ENCODE assay signal across 8 mouse cellular contexts in genomic region chr16:94789958-94790357, GRCm38 (mm10).
A peak's percentile ranks its signal among the peaks of the same experiment; 100 is the strongest.
DNase-seq lines count a peak whose midpoint lies in the region; TF ChIP-seq lines count a peak whose summit lies in the region.

No protein-coding gene starts in this region.

- DNase-seq in heart, adult 18-20 months = peak; percentile 8 to 14
- no peak for DNase-seq in heart, embryonic 10.5 days (ENCODE audit: low spot score)
- no peak for DNase-seq in spleen, adult 2 months (ENCODE audit: low read depth in 1 of 2, low spot score in 2 of 2)
- DNase-seq in spleen, adult 12 weeks (ENCODE audit: low spot score) = no peak
- DNase-seq in embryo, embryonic 10 days (ENCODE audit: low spot score) = peak; percentile 39
- DNase-seq in splenic B cell, adult 2 months (ENCODE audit: low read depth, low spot score) = peak; percentile 16
- no peak for DNase-seq in spleen, postnatal 14 days (ENCODE audit: low spot score in 2 of 2)
- no peak for DNase-seq in layer of hippocampus, adult 11-12 months (ENCODE audit: low spot score)

- no peaks in the 10 kb centered on the region for H3K4me1 ChIP-seq in heart, embryonic 10.5 days
- H3K4me1 ChIP-seq in spleen, adult 2 months (ENCODE audit: control insufficient read depth, insufficient read depth, insufficient read length) = no peaks in the 10 kb centered on the region

- WGBS in heart, embryonic 10.5 days = 24% methylated on average over 6 of the region's 6 CpGs
- 45% methylated on average over 6 of the region's 6 CpGs for WGBS in spleen, adult 2 months

- no peaks in the 10 kb centered on the region for H3K36me3 ChIP-seq in heart, embryonic 10.5 days
- no peaks in the 10 kb centered on the region for H3K36me3 ChIP-seq in spleen, adult 2 months (ENCODE audit: control insufficient read depth, insufficient read depth, low read length)
- H3K36me3 ChIP-seq in splenic B cell, adult 2 months (ENCODE audit: control insufficient read depth, insufficient read depth, low read length, poor library complexity, severe bottlenecking) = no peaks in the 10 kb centered on the region

- no peak overlapping the region for H3K4me3 ChIP-seq in heart, embryonic 10.5 days
- H3K4me3 ChIP-seq in spleen, adult 2 months (ENCODE audit: extremely low read depth, insufficient read depth, insufficient read length) = no peak overlapping the region

- TF ChIP-seq CTCF in spleen, adult 2 months (IDR thresholded peaks at IDR 0.05; ENCODE audit: extremely low read depth, insufficient read depth, insufficient read length, insufficient replicate concordance) = peak; percentile 23; the same call in 1 of the 2 replicates

- no peak overlapping the region for H3K27ac ChIP-seq in heart, embryonic 10.5 days
- H3K27ac ChIP-seq in spleen, adult 2 months (ENCODE audit: insufficient read depth, low read length) = no peak overlapping the region

- H3K27me3 ChIP-seq in heart, embryonic 10.5 days (ENCODE audit: insufficient read depth, poor library complexity, severe bottlenecking) = peaks cover 12% of the 10 kb centered on the region; the same call in 1 of the 2 replicates
- H3K27me3 ChIP-seq in spleen, adult 2 months (ENCODE audit: control insufficient read depth, insufficient read depth, low read length) = no peaks in the 10 kb centered on the region
- no peaks in the 10 kb centered on the region for H3K27me3 ChIP-seq in splenic B cell, adult 2 months (ENCODE audit: control insufficient read depth, insufficient read depth, low read length, poor library complexity, severe bottlenecking)

- no peaks in the 10 kb centered on the region for H3K9me3 ChIP-seq in heart, embryonic 10.5 days

- TF ChIP-seq POLR2A in spleen, adult 2 months (IDR thresholded peaks at IDR 0.05; ENCODE audit: low read depth, low read length) = no peak

Comparison
In these comparisons a context has a peak if more than half of its experiments do, and no peak if none do; other contexts are left out.
1. DNase-seq: peak in heart, adult 18-20 months (2 of 2), embryo, embryonic 10 days (single experiment) and splenic B cell, adult 2 months (single experiment); none in heart, embryonic 10.5 days (single experiment), spleen, adult 2 months (0 of 2), spleen, adult 12 weeks (single experiment), spleen, postnatal 14 days (0 of 2) and layer of hippocampus, adult 11-12 months (single experiment).